Mouse (Mus musculus) kidney, embryonic 15.5 days (tissue): ENCODE data around the gene Ckm. TPM values are rescaled to one million over a fixed set of nuclear protein-coding genes. Genes with fewer than 3 reads are reported as not detected.

ENCODE experiments used
- ATAC-seq: fragments of 200-750 bp; cut with Nextera tagmentation; replicated peaks from 2 replicates; pipeline ENCODE4 v1.8.0; 2017; ENCODE audit warnings: moderate TSS enrichment; ENCODE audit not compliant: low FRiP score
- H3K27ac ChIP-seq: fragments of 300-500 bp; sonication (generic); 2 replicates; pipeline ENCODE4 v1.5.1; 2015; ENCODE audit warnings: mild to moderate bottlenecking, inconsistent platforms
- H3K27me3 ChIP-seq: fragments of 300-500 bp; sonication (generic); 2 replicates; pipeline ENCODE4 v1.6.1; 2015; ENCODE audit warnings: inconsistent platforms
- H3K36me3 ChIP-seq: fragments of 300-500 bp; sonication (generic); 2 replicates; pipeline ENCODE4 v1.6.1; 2015; ENCODE audit warnings: inconsistent platforms
- H3K4me1 ChIP-seq: fragments of 300-500 bp; sonication (generic); 2 replicates; pipeline ENCODE4 v1.6.1; 2015; ENCODE audit warnings: inconsistent platforms
- H3K4me2 ChIP-seq: fragments of 300-500 bp; sonication (generic); 2 replicates; pipeline ENCODE4 v1.6.1; 2015; ENCODE audit warnings: moderate library complexity, mild to moderate bottlenecking, inconsistent platforms
- H3K4me3 ChIP-seq: fragments of 300-500 bp; sonication (generic); replicated peaks from 2 replicates; pipeline ENCODE4 v1.5.1; 2015; ENCODE audit warnings: mild to moderate bottlenecking, inconsistent platforms
- H3K9ac ChIP-seq: fragments of 300-500 bp; sonication (generic); 2 replicates; pipeline ENCODE4 v1.6.1; 2015; ENCODE audit warnings: mild to moderate bottlenecking, inconsistent platforms
- H3K9me3 ChIP-seq: fragments of 300-500 bp; sonication (generic); replicated peaks from 2 replicates; pipeline ENCODE4 v1.6.1; 2016; ENCODE audit warnings: inconsistent platforms
- WGBS: fragments of 180-500 bp; shearing (Covaris S2); methylation state at CpG from one replicate; pipeline ENCODE4 v1.1.7; 2015; ENCODE audit warnings: mixed read lengths; 5-methylcytosine and 5-hydroxymethylcytosine counted together
- polyA plus RNA-seq: library from polyadenylated mRNA; unstranded; fragments of >200 nt; fragmentation: Nextera tagmentation; extraction: Ambion mirVana; gene quantifications from 2 replicates; pipeline ENCODE4 v1.2.1, GENCODE M21; 2015

Ckm gene
- polyA plus RNA-seq, 1 experiment from 2014 or later, result 22.6 TPM

GRCm38 (mm10) chr7:19460500-19460899 lies 55.9 kb downstream of the Ckm start:
- Histone ChIP-seq H3K27ac (no peak overlapping the region), H3K9ac (no peak overlapping the region), H3K4me2 (no peak overlapping the region), H3K36me3 (no peaks in the 10 kb centered on the region), H3K4me3 (no peak overlapping the region), H3K27me3 (0 out of 2 replicates have a peak, but pooled peaks cover 5% of the 10 kb centered on the region), H3K9me3 (no peaks in the 10 kb centered on the region), H3K4me1 (peaks cover 43% of the 10 kb centered on the region)
- 83% methylated on average over 1 of the region's 1 CpGs for WGBS
- no peak for ATAC-seq

DNA sequence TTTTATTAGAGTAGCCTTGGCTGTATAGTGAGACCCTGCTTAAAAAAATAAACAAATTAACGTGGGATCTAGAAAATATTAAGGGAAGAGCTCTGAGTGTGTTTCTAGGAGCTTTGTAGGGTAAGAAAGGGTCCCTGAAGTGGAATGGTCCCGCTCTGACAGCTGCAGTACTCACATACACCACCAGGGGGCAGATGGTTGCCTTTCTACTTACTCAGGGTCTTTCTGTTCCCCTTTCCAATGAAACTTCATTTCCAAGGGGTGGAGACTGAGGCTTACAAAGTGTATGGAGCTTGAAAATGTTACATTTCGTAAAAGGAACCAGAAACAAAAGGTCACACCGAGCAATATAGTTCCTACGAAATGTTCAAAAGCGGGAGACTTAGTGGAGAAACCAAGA lies 56.9 kb downstream of the Ckm start:
- H3K27me3 ChIP-seq, result peaks cover 10% of the 10 kb centered on the region; the same call in 1 of the 2 replicates

DNA sequence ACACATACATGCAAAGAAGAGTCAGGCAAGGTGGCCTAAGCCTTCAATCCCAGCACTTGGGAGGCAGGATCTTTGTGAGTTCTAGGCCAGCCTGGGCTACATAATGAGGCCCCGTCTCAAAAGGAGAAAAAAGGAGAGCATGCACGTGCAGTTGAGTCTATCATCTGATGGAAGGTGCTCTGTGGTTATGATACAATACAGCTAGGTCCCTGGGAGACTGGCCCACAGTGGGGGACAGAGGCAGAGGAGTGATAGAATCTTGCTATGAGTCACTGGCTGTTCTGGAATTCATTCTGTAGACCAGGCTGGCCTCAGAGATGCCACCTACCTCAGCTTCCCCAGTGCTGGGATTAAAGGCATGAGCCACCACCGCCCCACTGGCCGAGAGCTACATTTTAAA lies 57.9 kb downstream of the Ckm start:
- Histone ChIP-seq H3K27me3 (peaks cover 11% of the 10 kb centered on the region), H3K36me3 (no peaks in the 10 kb centered on the region), H3K9ac (no peak overlapping the region), H3K4me1 (peaks cover 26% of the 10 kb centered on the region), H3K27ac (no peak overlapping the region), H3K4me3 (no peak overlapping the region), H3K9me3 (no peaks in the 10 kb centered on the region), H3K4me2 (0 out of 2 replicates have a peak overlapping the region, but pooled peaks have one; percentile 46)
- no peak for ATAC-seq
- 49% methylated on average over 4 of the region's 4 CpGs for WGBS

More for the DNA sequence above, 56.9 kb downstream of the Ckm start:
- 8% methylated on average over 6 of the region's 6 CpGs for WGBS
- no peak for ATAC-seq
- Histone ChIP-seq H3K27ac (no peak overlapping the region), H3K36me3 (no peaks in the 10 kb centered on the region), H3K4me2 (peak overlapping the region; percentile 35; the same call in 1 of the 2 replicates), H3K4me3 (no peak overlapping the region), H3K9ac (no peak overlapping the region), H3K4me1 (peaks cover 36% of the 10 kb centered on the region), H3K9me3 (no peaks in the 10 kb centered on the region)

- no peak within 1 kb of the TSS for H3K9ac ChIP-seq
- no peaks in the 10 kb centered on the region for H3K36me3 ChIP-seq
- peak within 1 kb of the TSS; percentile 29 for H3K4me3 ChIP-seq
- peaks cover 22% of the 10 kb centered on the region for H3K4me1 ChIP-seq
- no peak for ATAC-seq
- no peaks in the 10 kb centered on the region for H3K9me3 ChIP-seq
- H3K27ac ChIP-seq, result peak within 1 kb of the TSS; percentile 27; the same call in 1 of the 2 replicates
- peaks cover 16% of the 10 kb centered on the region for H3K27me3 ChIP-seq
- 38% methylated on average over 6 of the region's 6 CpGs for WGBS
- peak within 1 kb of the TSS; percentile 46 for H3K4me2 ChIP-seq
Measured at GRCm38 (mm10) chr7:19462884-19463381, 58.4 kb downstream of the Ckm start, which contains the start of gene Exoc3l2. Gene Exoc3l2, plus strand, starts transcription at chr7:19463331.

DNA sequence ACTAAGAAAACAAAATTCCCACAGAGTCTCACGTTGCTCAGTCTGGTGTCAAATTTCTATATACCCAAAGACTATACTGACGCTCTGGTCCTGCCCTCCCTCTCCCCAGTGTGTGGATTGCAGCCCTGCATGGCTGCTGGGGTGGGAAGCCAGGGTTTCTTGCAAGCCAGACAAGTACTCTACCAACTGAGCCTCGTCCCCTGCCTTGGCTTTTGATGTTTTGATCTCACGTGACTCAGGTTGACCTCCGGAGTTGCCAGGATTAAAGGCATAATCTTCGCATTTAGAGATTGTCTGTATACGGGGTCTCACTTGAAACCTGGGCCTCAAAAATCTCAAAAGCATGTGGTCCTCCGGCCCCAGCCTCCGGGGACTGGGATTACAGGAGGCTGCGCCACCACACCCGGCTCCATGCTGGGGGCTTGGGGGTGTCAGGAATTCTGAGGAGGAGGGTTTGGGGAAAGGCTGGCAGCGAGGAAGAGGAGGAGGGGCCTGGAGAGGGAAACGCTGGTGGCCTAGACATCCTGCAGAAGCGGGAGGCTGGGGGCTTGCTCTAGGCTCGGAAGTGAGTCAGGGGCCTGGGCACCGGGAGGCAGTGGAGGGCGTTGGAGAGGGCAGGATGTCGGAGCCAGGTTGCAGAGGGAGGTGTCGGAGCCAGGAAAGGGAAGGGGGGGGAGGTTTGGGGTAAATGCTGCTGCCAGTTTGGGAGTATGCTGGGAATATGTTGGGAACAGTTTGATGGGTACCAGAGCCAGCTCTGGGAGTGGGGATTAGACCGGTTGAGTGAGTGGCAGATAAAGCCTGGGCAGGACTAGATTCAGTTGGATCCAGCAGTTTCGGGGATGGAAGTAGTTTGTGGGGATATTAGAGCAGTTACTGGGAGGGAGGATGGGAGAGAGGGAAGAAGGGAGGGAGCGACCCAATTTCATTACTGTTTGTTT lies 60.1 kb downstream of the Ckm start:
- Histone ChIP-seq H3K4me1 (peaks cover 22% of the 10 kb centered on the region), H3K9ac (peak overlapping the region; percentile 19; the same call in 1 of the 2 replicates), H3K27ac (peak overlapping the region; percentile 15), H3K9me3 (no peaks in the 10 kb centered on the region), H3K27me3 (peaks cover 30% of the 10 kb centered on the region), H3K4me2 (peak overlapping the region; percentile 46), H3K4me3 (peak overlapping the region; percentile 22), H3K36me3 (no peaks in the 10 kb centered on the region)
- WGBS, result 9% methylated on average over 22 of the region's 22 CpGs
- no peak for ATAC-seq

DNA sequence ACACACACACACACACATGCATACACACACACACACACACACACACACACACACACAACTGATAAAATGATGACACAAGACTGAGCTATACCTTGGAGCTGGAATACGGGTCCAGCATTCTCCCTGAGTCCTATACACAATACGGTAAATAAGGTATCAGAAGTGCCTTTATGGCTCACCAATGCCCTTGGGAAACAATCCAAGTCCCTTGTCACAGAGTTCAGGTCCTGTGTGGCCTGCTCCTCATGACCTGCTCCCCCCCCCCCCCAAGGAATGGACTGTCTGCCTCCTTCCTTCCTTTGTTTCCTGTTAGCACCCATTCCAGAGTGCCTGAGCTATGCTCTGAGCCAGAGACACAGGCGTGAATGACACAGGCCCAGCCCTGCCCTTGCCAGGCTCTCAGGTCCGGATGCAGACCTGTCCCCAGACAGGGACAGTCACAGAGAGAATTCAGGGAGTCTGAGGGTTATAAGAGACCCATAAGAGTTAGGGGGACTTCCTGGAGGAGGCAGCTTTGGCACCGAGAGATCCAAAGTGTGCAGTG lies 62.1 kb downstream of the Ckm start:
- Histone ChIP-seq H3K9me3 (no peaks in the 10 kb centered on the region), H3K4me3 (no peak overlapping the region), H3K27ac (0 out of 2 replicates have a peak overlapping the region, but pooled peaks have one; percentile 10), H3K4me2 (no peak overlapping the region), H3K4me1 (peaks cover 28% of the 10 kb centered on the region), H3K9ac (no peak overlapping the region), H3K27me3 (peaks cover 48% of the 10 kb centered on the region), H3K36me3 (no peaks in the 10 kb centered on the region)
- no peak for ATAC-seq
- WGBS, result 73% methylated on average over 5 of the region's 5 CpGs

DNA sequence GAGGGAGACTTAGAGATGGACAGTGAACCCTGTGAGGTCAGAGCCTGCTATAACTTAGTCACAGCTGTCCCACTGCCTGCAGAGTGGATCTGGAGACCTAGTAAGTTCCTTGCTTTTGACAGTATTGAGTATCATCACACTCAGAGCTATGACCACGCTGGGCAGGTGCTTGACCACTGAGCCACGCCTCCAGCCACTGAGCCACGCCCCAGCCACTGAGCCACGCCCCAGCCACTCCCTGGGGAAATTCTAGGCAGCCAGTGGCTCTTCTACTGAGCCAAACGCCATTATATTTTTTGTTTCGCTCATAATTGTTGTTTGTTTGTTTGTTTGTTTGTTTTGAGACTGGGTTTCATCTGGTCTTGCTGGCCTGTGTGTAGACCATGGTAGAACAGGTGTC lies 63.1 kb downstream of the Ckm start:
- H3K4me1 ChIP-seq, result peaks cover 31% of the 10 kb centered on the region

DNA sequence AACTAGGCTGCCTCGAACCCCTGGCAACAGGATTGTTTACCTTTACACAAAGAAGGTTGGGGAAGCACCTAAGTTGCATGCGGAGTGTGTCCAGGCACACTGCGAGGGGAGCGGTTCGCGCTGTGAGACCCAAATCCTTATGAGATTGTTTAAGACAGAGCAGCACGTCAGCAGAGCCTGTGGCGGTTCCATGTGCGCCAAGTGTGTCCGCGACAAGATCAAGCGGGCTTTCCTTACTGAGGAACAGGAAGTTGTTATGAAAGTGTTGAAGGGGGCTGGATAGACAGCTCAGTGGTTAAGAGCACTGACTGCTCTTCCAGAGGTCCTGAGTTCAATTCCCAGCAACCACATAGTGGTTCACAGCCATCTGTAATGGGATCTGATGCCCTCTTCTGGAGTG lies 63.7 kb downstream of the Ckm start:
- no peak overlapping the region for H3K27ac ChIP-seq
- WGBS, result 74% methylated on average over 12 of the region's 12 CpGs
- peaks cover 64% of the 10 kb centered on the region for H3K27me3 ChIP-seq
- H3K36me3 ChIP-seq, result no peaks in the 10 kb centered on the region
- no peak for ATAC-seq
- no peaks in the 10 kb centered on the region for H3K9me3 ChIP-seq
- H3K9ac ChIP-seq, result no peak overlapping the region
- peaks cover 28% of the 10 kb centered on the region for H3K4me1 ChIP-seq
- no peak overlapping the region for H3K4me3 ChIP-seq
- no peak overlapping the region for H3K4me2 ChIP-seq

More for the DNA sequence above, 63.1 kb downstream of the Ckm start:
- no peaks in the 10 kb centered on the region for H3K36me3 ChIP-seq
- ATAC-seq, result no peak
- H3K4me3 ChIP-seq, result no peak overlapping the region
- 34% methylated on average over 6 of the region's 6 CpGs for WGBS
- H3K9ac ChIP-seq, result no peak overlapping the region
- no peaks in the 10 kb centered on the region for H3K9me3 ChIP-seq
- no peak overlapping the region for H3K27ac ChIP-seq
- H3K4me2 ChIP-seq, result no peak overlapping the region
- H3K27me3 ChIP-seq, result peaks cover 58% of the 10 kb centered on the region

GRCm38 (mm10) chr7:19469404-19469803 lies 64.8 kb downstream of the Ckm start:
- no peak for ATAC-seq
- Histone ChIP-seq H3K27ac (no peak overlapping the region), H3K36me3 (no peaks in the 10 kb centered on the region), H3K27me3 (peaks cover 69% of the 10 kb centered on the region), H3K9ac (no peak overlapping the region), H3K4me3 (peak overlapping the region; percentile 9; the same call in 1 of the 2 replicates), H3K4me2 (no peak overlapping the region), H3K9me3 (no peaks in the 10 kb centered on the region), H3K4me1 (peaks cover 30% of the 10 kb centered on the region)
- WGBS, result 33% methylated on average over 23 of the region's 23 CpGs

DNA sequence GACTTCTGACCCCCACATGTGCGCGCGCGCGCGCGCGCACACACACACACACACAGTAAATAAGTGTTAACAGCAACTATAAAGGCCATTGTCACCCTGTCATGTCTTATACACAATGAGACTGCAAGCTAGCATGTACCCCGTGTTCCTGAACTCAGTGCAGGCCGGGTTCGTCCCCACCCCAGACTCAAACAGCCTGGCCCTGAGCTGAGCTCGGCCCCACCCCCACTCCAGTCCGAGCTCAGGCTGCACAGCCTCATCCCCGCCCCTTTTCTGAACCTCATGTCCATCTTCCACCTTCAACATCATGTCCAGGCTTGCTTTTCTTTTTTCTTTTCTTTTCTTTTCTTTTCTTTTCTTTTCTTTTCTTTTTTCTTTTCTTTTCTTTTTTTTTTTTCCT lies 65.7 kb downstream of the Ckm start:
- 28% methylated on average over 14 of the region's 14 CpGs for WGBS
- Histone ChIP-seq H3K9ac (no peak overlapping the region), H3K4me3 (no peak overlapping the region), H3K27ac (no peak overlapping the region), H3K36me3 (no peaks in the 10 kb centered on the region), H3K4me2 (no peak overlapping the region), H3K27me3 (peaks cover 70% of the 10 kb centered on the region), H3K9me3 (no peaks in the 10 kb centered on the region), H3K4me1 (peaks cover 27% of the 10 kb centered on the region)
- ATAC-seq, result no peak

DNA sequence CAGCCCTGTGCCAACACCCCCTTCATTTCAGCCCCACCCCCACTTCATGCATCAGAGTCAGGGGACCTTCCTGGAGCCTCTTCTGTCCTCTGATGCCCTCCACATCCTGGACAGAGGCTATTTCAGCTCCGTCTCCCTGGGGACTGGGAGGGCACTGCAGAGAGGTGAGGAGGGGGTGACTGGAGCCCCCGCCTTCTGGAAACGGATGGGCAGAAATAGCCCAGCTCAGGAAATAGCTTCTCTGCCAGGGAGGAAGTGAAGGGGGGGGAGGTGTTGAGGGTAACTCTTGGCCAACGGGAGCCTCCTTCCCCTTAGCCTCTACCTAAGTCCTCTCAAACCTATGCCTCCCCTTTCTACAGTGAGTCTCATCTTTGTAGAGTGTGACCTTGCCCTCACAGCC lies 67.8 kb downstream of the Ckm start:
- Histone ChIP-seq H3K27me3 (peaks cover 70% of the 10 kb centered on the region), H3K9me3 (no peaks in the 10 kb centered on the region)

More for the DNA sequence above, 67.8 kb downstream of the Ckm start:
- H3K36me3 ChIP-seq, result no peaks in the 10 kb centered on the region
- 28% methylated on average over 4 of the region's 4 CpGs for WGBS
- no peak overlapping the region for H3K4me3 ChIP-seq
- peak overlapping the region; percentile 93 for H3K4me2 ChIP-seq
- H3K4me1 ChIP-seq, result peaks cover 27% of the 10 kb centered on the region
- H3K9ac ChIP-seq, result no peak overlapping the region
- ATAC-seq, result no peak
- H3K27ac ChIP-seq, result peak overlapping the region; percentile 80; the same call in 1 of the 2 replicates
